ENCODE assay signal across 8 mouse cellular contexts in the genomic region with DNA sequence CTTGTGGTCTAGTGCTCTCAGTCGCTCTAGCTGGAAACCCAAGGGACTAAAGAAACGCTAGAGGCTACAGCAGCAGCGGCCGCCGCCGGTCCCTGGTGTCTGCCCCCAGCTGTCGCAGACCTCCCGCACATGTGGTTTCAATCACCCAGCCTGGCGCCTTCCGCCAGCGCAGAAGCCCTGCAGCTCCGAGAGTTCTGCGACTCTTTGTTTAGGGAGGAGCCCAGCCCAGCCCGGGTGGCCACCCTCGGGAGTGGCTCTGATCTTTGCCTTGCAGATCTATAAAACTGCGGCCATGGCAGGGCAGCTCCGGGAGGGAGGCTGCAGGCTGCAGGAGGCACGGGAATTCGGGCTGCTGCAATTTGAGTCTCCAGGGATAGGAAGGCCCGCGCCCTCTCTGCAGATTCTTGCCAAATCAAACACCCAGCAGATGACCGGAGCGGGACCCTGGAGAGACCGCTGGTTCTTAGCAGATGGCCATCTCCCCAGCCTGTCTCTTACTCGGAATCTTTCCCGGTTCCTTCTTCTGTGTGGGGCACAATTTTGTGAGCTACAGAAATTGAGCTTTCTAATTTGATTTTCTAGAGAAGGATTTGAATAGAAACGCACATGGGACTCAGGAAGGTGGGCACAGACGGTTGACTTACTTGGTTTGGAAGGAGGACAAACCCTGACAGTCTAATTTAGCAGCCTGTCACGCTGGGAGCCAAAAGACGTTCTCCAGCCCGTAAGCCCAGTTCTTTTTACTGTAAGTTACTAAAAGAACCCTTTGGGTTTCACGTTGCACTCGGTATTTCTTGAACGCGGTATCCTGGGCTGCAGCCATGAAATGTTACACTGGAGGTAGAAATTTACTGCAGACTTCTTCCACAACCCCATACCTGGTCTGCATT. TPM values are rescaled to one million over a fixed set of nuclear protein-coding genes. Genes with fewer than 3 reads are reported as not detected.
DNase-seq lines count a peak whose midpoint lies in the region; ATAC-seq lines count a peak whose summit lies in the region.

No protein-coding gene starts in this region.

- H3K4me2 ChIP-seq in forebrain, embryonic 13.5 days, result peak overlapping the region; percentile 68

- no peaks in the 10 kb centered on the region for H3K27me3 ChIP-seq in forebrain, embryonic 13.5 days

- peak; percentile 72; the same call in 1 of the 2 replicates for ATAC-seq in cerebellum, adult (ENCODE audit: insufficient number of reproducible peaks, low FRiP score, low TSS enrichment)
- peak; percentile 60 for ATAC-seq in forebrain, embryonic 13.5 days

- no peaks in the 10 kb centered on the region for H3K9me3 ChIP-seq in forebrain, embryonic 13.5 days (replicated peaks)

- H3K4me3 ChIP-seq in forebrain, embryonic 13.5 days, result peak overlapping the region; percentile 40

- H3K36me3 ChIP-seq in forebrain, embryonic 13.5 days (ENCODE audit: poor library complexity, severe bottlenecking), result no peaks in the 10 kb centered on the region

- H3K9ac ChIP-seq in forebrain, embryonic 13.5 days, result peak overlapping the region; percentile 68

- peak overlapping the region; percentile 94 for H3K27ac ChIP-seq in forebrain, embryonic 13.5 days

- H3K4me1 ChIP-seq in forebrain, embryonic 13.5 days, result peaks cover 19% of the 10 kb centered on the region; the same call in 1 of the 2 replicates

- peak; percentile 73 for DNase-seq in NIH3T3 (ENCODE audit: low read depth)
- DNase-seq in heart, postnatal 25 days (ENCODE audit: low spot score), result peak; percentile 65
- peak; percentile 88 to 92 for DNase-seq in kidney, postnatal 4 days
- peak; percentile 65 for DNase-seq in lung, postnatal 14 days
- peak; percentile 51 for DNase-seq in ovary, postnatal 36 days (ENCODE audit: low spot score)
- DNase-seq in yolk sac, embryonic 10.5 days (ENCODE audit: low spot score), result peak; percentile 76

- WGBS in forebrain, embryonic 13.5 days, result under 1% methylated on average over 35 of the region's 35 CpGs

- intact Hi-C loops in heart, postnatal 25 days (cut with DNase I), result no loop called here

RNA-seq across cellular contexts. Expression of gene Clmp, which starts 45.2 kb away (rescaled TPM):
- polyA plus RNA-seq in forebrain, embryonic 13.5 days (2015; fragmentation: Nextera tagmentation; extraction: Ambion mirVana), result 26.3 and 32.4 TPM in 2 replicates
- 1 to 10 TPM; 3.4 to 7.0 TPM for total RNA-seq in heart, postnatal 25 days (2021)

Comparison
In these comparisons a context has a peak if more than half of its experiments do, and no peak if none do; other contexts are left out.
1. Peak in every context shown above with its lines: DNase-seq, ATAC-seq, H3K4me3 ChIP-seq and H3K27ac ChIP-seq.